Mouse (Mus musculus) spleen, postnatal 4 days (tissue): ENCODE results near the gene Ush1g.

ENCODE experiments used
- DNase-seq, 2 experiments: peaks; one replicate each; pipeline ENCODE4 v3.0.0; 2022; ENCODE audit warnings: low spot score in 2 of 2

Ush1g gene

DNA sequence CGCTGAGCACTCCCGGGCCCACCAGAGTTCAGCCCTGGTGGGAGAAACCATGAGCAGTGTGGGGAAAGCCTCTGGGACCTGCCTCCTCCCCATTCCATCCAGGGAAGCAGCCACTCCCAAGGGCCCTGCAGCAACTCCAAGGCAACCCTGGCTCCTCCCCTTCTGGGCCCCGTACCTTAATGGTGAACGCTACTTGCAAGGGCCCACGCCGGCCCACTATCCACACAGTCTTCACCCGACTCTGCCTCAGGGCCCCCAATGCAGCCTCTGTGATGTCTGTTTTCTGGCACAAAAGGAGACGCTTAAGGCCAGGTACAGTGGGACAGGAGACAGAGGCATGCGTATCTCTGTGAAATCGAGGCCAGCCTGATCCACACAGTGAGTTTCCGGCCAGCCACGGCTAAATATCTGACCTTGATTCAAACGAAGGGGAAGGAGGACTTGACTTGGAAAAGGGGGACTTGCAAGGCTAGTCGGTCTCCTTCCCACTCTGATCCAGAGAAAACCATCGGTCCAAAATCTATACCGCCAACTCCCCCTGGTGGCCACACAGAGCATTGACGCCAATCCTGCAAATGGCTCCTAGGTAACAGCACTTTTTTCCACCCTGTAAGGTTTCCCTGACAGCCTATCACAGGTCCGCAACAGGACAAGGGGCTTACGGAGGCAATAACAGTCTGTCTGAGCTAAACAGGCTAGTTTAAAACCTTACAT, 51.5 kb downstream of the Ush1g start:
- peak; percentile 60 to 86 for DNase-seq

- DNase-seq: no peak
Measured at GRCm38 (mm10) chr11:115269330-115270066, 52.3 kb downstream of the Ush1g start.

DNA sequence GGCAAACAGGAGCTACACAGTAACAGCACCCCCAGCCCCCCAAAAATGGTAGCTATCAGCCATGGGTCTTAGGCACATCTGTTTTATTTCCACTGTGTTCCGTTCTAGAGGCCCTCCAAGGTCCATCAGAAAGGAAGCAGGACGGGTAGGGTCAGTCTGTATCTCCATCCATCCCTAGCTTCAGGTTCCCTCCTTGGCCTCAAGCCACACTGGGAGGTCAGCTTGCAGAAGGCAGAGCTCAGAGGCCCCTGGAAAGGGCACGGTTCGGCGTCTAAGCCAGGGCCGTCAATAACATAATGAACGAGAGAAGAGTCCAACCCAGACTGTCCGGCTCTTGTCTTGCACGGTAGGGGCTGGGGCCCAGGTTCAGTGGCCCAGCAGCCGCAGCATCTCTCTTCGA, 53.9 kb downstream of the Ush1g start:
- no peak for DNase-seq

GRCm38 (mm10) chr11:115267061-115267883, 54.6 kb downstream of the Ush1g start, which contains the start of gene Grin2c:
Grin2c (minus strand) TSS chr11:115267243.
- no peak for DNase-seq

DNA sequence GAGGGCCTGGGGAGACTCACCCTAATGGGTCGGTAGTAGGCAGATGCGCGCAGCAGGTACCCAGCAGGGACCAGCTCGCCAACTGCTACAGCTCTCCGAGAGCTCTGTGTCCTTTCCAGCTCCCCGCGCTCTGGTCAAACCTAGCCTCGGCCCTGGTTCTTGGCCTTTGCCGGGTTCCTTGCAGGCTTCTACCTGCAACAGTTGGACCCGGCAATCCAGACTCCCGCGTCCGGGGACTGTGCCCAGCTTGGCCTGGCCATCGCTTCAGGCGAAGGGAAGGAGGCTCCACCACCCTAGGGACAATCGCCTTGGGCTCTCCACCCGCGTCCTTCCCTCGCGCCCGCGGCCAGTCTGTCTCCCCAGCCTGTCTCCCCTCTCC, 55.5 kb downstream of the Ush1g start:
- DNase-seq: no peak

DNA sequence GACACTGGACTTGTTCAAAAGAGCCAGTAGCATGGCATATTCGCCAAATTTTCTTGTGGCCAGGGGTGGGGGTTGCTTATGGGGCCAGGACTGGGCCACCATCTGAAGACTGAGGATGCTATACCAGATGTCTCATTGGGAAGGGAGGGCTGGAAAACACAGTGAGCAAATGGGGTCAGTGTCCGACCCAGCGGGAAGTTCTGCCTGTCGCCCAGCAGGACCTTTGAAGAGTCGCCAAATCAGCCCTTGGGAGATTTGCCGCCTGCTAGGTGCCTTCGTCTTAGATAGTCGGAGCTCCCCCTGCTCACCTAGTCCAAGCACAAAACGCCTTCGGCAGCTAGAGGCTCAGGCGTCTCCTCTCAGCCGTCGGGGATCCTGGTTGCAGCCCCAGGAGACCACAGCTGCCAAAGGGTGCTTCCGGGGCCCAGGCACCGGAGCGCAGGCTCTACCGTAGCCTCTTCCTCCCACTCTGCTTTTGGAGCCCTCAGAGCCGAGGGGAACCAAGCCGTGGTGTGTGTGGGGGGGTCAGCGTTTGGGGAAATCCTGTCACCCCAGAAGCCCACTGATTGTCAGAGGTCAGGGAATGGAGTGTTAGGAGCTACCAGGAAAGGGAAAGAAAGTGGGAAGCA, 56.0 kb downstream of the Ush1g start:
- DNase-seq: no peak
